Mouse (Mus musculus) midbrain, postnatal 0 days (tissue): ENCODE data around the gene Scn4b. TPM values are rescaled to one million over a fixed set of nuclear protein-coding genes. Genes with fewer than 3 reads are reported as not detected.

Experiments used
- ATAC-seq: fragments of 200-750 bp; cut with Nextera tagmentation; 2 replicates; pipeline ENCODE4 v1.8.0; 2017; ENCODE audit warnings: moderate number of reproducible peaks, mild to moderate bottlenecking, moderate TSS enrichment, moderate library complexity; ENCODE audit not compliant: low FRiP score
- DNase-seq: peaks from one replicate; pipeline ENCODE4 v3.0.0-alpha.2; 2015; ENCODE audit warnings: low spot score
- H3K27ac ChIP-seq: fragments of 300-500 bp; sonication (generic); 2 replicates; pipeline ENCODE4 v1.5.1; 2014; ENCODE audit warnings: low read depth, mild to moderate bottlenecking, low read length, mixed read lengths
- H3K27me3 ChIP-seq: fragments of 300-500 bp; sonication (generic); 2 replicates; pipeline ENCODE4 v1.6.1; 2014; ENCODE audit warnings: low read length, control low read depth, mixed read lengths; ENCODE audit not compliant: insufficient read depth
- H3K36me3 ChIP-seq: fragments of 300-500 bp; sonication (generic); 2 replicates; pipeline ENCODE4 v1.6.1; 2014; ENCODE audit warnings: low read length, control low read depth, mixed read lengths; ENCODE audit not compliant: insufficient read depth
- H3K4me1 ChIP-seq: fragments of 300-500 bp; sonication (generic); 2 replicates; pipeline ENCODE4 v1.6.1; 2014; ENCODE audit warnings: mild to moderate bottlenecking, control low read depth, antibody characterized with exemption, low read length, mixed read lengths; ENCODE audit not compliant: insufficient read depth
- H3K4me2 ChIP-seq: fragments of 300-500 bp; sonication (generic); 2 replicates; pipeline ENCODE4 v1.6.1; 2014; ENCODE audit warnings: low read depth, mild to moderate bottlenecking, low read length, mixed read lengths; ENCODE audit not compliant: poor library complexity, severe bottlenecking
- H3K4me3 ChIP-seq: fragments of 300-500 bp; sonication (generic); 2 replicates; pipeline ENCODE4 v1.5.1; 2014; ENCODE audit warnings: low read depth, mild to moderate bottlenecking, low read length, moderate library complexity
- H3K9ac ChIP-seq: fragments of 300-500 bp; sonication (generic); replicated peaks from 2 replicates; pipeline ENCODE4 v1.6.1; 2014; ENCODE audit warnings: mild to moderate bottlenecking, low read length, moderate library complexity, mixed read lengths; ENCODE audit not compliant: poor library complexity, severe bottlenecking
- H3K9me3 ChIP-seq: fragments of 300-500 bp; sonication (generic); 2 replicates; pipeline ENCODE4 v1.6.1; 2016; ENCODE audit warnings: low read length, control low read depth
- CTCF ChIP-seq: IDR thresholded peaks from 2 replicates; pipeline ENCODE4 v1.5.1; 2016; ENCODE audit warnings: antibody characterized with exemption, mild to moderate bottlenecking
- WGBS: fragments of 180-500 bp; shearing (Covaris S2); extraction: QIAGEN DNeasy Blood & Tissue Kit; methylation state at CpG from one replicate; pipeline ENCODE4 v1.1.7; 2014; 5-methylcytosine and 5-hydroxymethylcytosine counted together
- polyA plus RNA-seq: library from polyadenylated mRNA; unstranded; fragments of >200 nt; fragmentation: Nextera tagmentation; extraction: Ambion mirVana; gene quantifications from 2 replicates; pipeline ENCODE4 v1.2.1, GENCODE M21; 2015
- total RNA-seq: library from RNA; depleted of rRNA; stranded (reverse); fragments of >200 nt; gene quantifications from 2 replicates; pipeline ENCODE4 v1.2.3, GENCODE M21; 2014

The Scn4b gene
- total and polyA plus RNA-seq, 2 experiments from 2014 or later: 0.31 to 0.93 TPM

GRCm38 (mm10) chr9:45179282-45179681, 41.1 kb downstream of the Scn4b start:
- no peak overlapping the region for H3K9ac ChIP-seq
- 93% methylated on average over 5 of the region's 5 CpGs for WGBS
- DNase-seq (no peak), ATAC-seq (no peak)
- H3K4me3 ChIP-seq: no peak overlapping the region
- H3K27ac ChIP-seq: no peak overlapping the region
- TF ChIP-seq CTCF: no peak
- H3K4me2 ChIP-seq: no peak overlapping the region
- H3K27me3 ChIP-seq: no peaks in the 10 kb centered on the region
- H3K9me3 ChIP-seq: no peaks in the 10 kb centered on the region
- H3K36me3 ChIP-seq: no peaks in the 10 kb centered on the region
- H3K4me1 ChIP-seq: no peaks in the 10 kb centered on the region

- Histone ChIP-seq H3K36me3 (no peaks in the 10 kb centered on the region), H3K9ac (no peak within 1 kb of the TSS), H3K4me3 (no peak within 1 kb of the TSS), H3K27me3 (no peaks in the 10 kb centered on the region), H3K4me2 (no peak within 1 kb of the TSS), H3K9me3 (no peaks in the 10 kb centered on the region), H3K4me1 (no peaks in the 10 kb centered on the region), H3K27ac (no peak within 1 kb of the TSS)
- no peak for DNase-seq
- ATAC-seq: no peak
- TF ChIP-seq CTCF: no peak
- WGBS: 30% methylated on average over 2 of the region's 2 CpGs
Observed at GRCm38 (mm10) chr9:45181770-45182169, 43.6 kb downstream of the Scn4b start, which contains the start of gene BC049352. Gene BC049352, plus strand, starts transcription at chr9:45182007.

DNA sequence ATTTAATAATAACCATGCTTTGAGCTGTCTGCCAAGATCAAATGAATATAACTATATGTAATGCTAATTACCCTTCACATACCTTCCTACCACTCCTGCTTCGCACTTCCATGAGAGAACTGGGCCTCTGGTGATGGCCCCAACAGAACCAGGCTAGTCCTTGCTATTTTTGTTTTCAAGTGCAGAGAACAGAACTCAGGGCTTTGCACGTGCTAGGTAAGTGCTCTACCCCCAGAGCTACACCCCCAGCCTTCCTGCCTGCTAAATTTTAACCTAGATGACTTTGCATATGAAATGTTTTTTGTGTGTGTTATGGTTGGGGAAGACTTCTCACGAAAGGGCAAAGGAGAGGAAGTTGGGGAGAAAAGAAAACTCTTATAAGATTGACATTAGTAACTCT, 44.3 kb downstream of the Scn4b start:
- 57% methylated on average over 3 of the region's 3 CpGs for WGBS
- H3K4me1 ChIP-seq: no peaks in the 10 kb centered on the region
- no peaks in the 10 kb centered on the region for H3K36me3 ChIP-seq
- H3K4me2 ChIP-seq: no peak overlapping the region
- no peak overlapping the region for H3K4me3 ChIP-seq
- no peak overlapping the region for H3K27ac ChIP-seq
- no peak overlapping the region for H3K9ac ChIP-seq
- TF ChIP-seq CTCF: no peak
- no peaks in the 10 kb centered on the region for H3K9me3 ChIP-seq
- ATAC-seq: no peak
- H3K27me3 ChIP-seq: no peaks in the 10 kb centered on the region
- DNase-seq: no peak

GRCm38 (mm10) chr9:45183266-45183665, 45.1 kb downstream of the Scn4b start:
- H3K4me2 ChIP-seq: no peak overlapping the region
- H3K4me1 ChIP-seq: no peaks in the 10 kb centered on the region
- no peaks in the 10 kb centered on the region for H3K27me3 ChIP-seq
- H3K9ac ChIP-seq: no peak overlapping the region
- no peak overlapping the region for H3K27ac ChIP-seq
- DNase-seq: no peak
- no peaks in the 10 kb centered on the region for H3K9me3 ChIP-seq
- no peak for TF ChIP-seq CTCF
- 83% methylated on average over 6 of the region's 6 CpGs for WGBS
- no peak overlapping the region for H3K4me3 ChIP-seq
- no peaks in the 10 kb centered on the region for H3K36me3 ChIP-seq
- ATAC-seq: no peak

- ATAC-seq: no peak
- 84% methylated on average over 4 of the region's 4 CpGs for WGBS
- H3K9me3 ChIP-seq: no peaks in the 10 kb centered on the region
- DNase-seq: no peak
- no peaks in the 10 kb centered on the region for H3K27me3 ChIP-seq
- no peak overlapping the region for H3K27ac ChIP-seq
- H3K36me3 ChIP-seq: no peaks in the 10 kb centered on the region
- H3K4me2 ChIP-seq: no peak overlapping the region
- no peak overlapping the region for H3K4me3 ChIP-seq
- TF ChIP-seq CTCF: no peak
- no peak overlapping the region for H3K9ac ChIP-seq
- no peaks in the 10 kb centered on the region for H3K4me1 ChIP-seq
Observed at GRCm38 (mm10) chr9:45185250-45185649, 47.1 kb downstream of the Scn4b start.

DNA sequence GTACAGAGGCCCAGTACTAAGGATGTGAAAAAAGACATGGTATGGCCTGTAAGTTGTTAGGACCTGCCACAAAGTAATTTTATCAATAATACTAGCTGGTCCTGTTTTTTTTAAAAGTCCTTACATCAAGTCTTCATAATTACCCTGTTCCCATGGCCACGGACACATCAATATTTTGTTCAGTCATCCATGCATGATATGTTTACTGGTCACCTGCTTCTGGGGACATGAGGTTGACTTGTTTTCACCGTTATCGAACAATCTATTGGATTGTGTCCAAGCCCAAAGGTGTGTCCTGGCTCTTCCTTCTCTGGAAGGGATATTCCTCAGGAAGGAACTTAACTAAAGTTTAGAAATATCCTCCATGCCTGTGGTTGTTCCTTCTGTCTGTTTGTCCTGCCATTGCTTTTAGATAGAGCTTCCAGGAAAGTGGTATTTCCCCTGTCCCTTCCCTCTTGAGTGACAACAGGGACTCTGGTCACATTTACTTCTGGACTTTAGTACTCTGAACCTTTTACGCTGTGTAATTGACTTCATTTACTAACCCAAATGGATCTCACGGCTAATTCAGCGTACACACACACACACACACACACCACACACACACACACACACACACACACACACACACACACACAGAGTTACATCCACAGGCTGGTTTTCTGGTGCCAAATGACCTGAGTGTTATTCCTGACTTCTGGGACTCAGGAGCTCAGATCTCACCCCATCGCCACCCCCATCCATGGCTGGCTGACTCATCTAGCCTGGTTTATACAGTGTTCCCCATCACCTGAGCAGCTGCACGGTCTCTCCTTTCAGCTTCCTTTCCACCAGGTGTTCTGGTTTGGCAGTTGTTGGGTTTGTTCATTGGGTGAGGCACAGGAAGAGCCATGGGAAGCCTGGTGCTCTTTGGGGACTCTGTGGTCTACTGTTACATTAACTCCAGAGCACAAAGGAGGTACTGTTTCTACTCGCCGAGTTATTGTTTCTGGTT, 50.7 kb downstream of the Scn4b start:
- WGBS: 91% methylated on average over 10 of the region's 10 CpGs

More for the DNA sequence above, 50.7 kb downstream of the Scn4b start:
- no peak for TF ChIP-seq CTCF
- Histone ChIP-seq H3K36me3 (no peaks in the 10 kb centered on the region), H3K4me2 (no peak overlapping the region), H3K27ac (no peak overlapping the region), H3K4me3 (no peak overlapping the region), H3K9me3 (no peaks in the 10 kb centered on the region), H3K9ac (no peak overlapping the region), H3K27me3 (no peaks in the 10 kb centered on the region), H3K4me1 (no peaks in the 10 kb centered on the region)
- ATAC-seq (no peak), DNase-seq (no peak)
